10 mouse cellular contexts compared by ENCODE assay signal in the genomic region with DNA sequence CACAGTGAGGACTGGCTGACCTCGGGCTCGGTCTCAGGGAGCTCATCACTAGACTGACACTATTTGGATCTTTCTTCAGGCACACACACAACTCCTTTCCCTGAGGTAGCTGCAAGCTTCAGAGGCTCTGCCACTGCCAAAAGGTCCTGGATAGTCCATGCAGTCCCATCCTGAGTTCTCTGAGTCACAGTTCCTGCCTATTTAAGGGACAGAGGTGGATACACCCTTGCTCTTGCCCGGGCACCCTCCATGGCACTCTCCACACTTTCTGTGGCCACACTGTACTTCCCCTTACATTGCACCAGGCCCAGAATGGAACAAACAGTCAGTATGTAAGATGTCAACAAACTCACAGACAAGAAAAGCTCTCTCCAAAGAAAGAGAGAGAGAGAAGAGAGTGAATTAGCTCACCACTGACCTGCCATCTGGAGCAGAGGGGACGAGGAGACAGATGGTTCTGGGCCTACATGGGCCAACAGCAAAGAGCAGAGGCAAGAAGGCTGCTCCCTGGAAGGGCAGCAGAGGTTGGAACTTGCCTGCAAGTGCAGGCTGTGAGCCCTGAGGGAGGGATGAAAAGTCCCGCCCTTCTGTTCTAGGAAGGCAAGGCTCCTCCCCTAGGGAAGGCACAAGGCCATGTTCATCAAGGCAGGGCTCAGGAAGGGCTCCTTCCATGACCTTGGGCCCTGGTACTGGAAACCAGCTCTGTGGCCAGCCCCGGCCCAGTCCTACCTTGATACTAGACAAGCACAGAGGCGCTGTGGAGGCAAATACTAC. TPM values are rescaled to one million over a fixed set of nuclear protein-coding genes. Genes with fewer than 3 reads are reported as not detected.
DNase-seq lines count a peak whose midpoint lies in the region; ATAC-seq and TF ChIP-seq lines count a peak whose summit lies in the region.
"Had no signal": no experiment of that assay in that cellular context is flagged by ENCODE, and none has a peak within 500 bp of the region (broad histone marks: within the 10 kb centered on the region; RNA-seq: fewer than 3 reads in every experiment).

No protein-coding gene starts in this region.

- ATAC-seq in forebrain, embryonic 12.5 days (ENCODE audit: low FRiP score) = no peak
- no peak for ATAC-seq in forebrain, postnatal 0 days
- ATAC-seq in midbrain, postnatal 0 days (ENCODE audit: low FRiP score) = no peak
- no peak for ATAC-seq in midbrain, embryonic 16.5 days
- peak; percentile 30; the same call in 1 of the 2 replicates for ATAC-seq in stomach, embryonic 14.5 days (ENCODE audit: insufficient number of reproducible peaks, insufficient read depth, low FRiP score, low read depth)

- H3K9me3 ChIP-seq in forebrain, embryonic 12.5 days = no peaks in the 10 kb centered on the region
- H3K9me3 ChIP-seq in forebrain, postnatal 0 days (ENCODE audit: low read length) = no peaks in the 10 kb centered on the region
- H3K9me3 ChIP-seq in midbrain, postnatal 0 days (ENCODE audit: low read length) = no peaks in the 10 kb centered on the region
- no peaks in the 10 kb centered on the region for H3K9me3 ChIP-seq in midbrain, embryonic 16.5 days (replicated peaks; ENCODE audit: control insufficient read depth, low read length, poor library complexity, severe bottlenecking)
- no peaks in the 10 kb centered on the region for H3K9me3 ChIP-seq in stomach, embryonic 14.5 days (ENCODE audit: control insufficient read depth, low read depth, low read length)

- no peak for TF ChIP-seq CTCF in forebrain, postnatal 0 days (IDR thresholded peaks at IDR 0.05; ENCODE audit: low read depth)
- TF ChIP-seq CTCF in midbrain, postnatal 0 days (IDR thresholded peaks at IDR 0.05) = no peak

- H3K4me2 ChIP-seq in forebrain, embryonic 12.5 days = no peak overlapping the region
- no peak overlapping the region for H3K4me2 ChIP-seq in forebrain, postnatal 0 days (ENCODE audit: low read depth)
- no peak overlapping the region for H3K4me2 ChIP-seq in midbrain, postnatal 0 days (ENCODE audit: low read depth, low read length, poor library complexity, severe bottlenecking)
- H3K4me2 ChIP-seq in midbrain, embryonic 16.5 days (ENCODE audit: low read length) = no peak overlapping the region
- H3K4me2 ChIP-seq in stomach, embryonic 14.5 days (replicated peaks; ENCODE audit: low read depth, low read length) = no peak overlapping the region

- H3K4me3 ChIP-seq in forebrain, embryonic 12.5 days (replicated peaks) = no peak overlapping the region
- no peak overlapping the region for H3K4me3 ChIP-seq in forebrain, postnatal 0 days (ENCODE audit: low read depth, low read length)
- no peak overlapping the region for H3K4me3 ChIP-seq in midbrain, postnatal 0 days (ENCODE audit: low read depth, low read length)
- H3K4me3 ChIP-seq in midbrain, embryonic 16.5 days (ENCODE audit: low read depth, low read length) = no peak overlapping the region
- H3K4me3 ChIP-seq in stomach, embryonic 14.5 days (ENCODE audit: low read depth, low read length) = no peak overlapping the region
- H3K4me3 ChIP-seq: myocyte had no signal

- H3K27ac ChIP-seq in forebrain, embryonic 12.5 days = 0 out of 2 replicates have a peak overlapping the region, but pooled peaks have one; percentile 19
- H3K27ac ChIP-seq in forebrain, postnatal 0 days (ENCODE audit: low read depth, low read length) = no peak overlapping the region
- no peak overlapping the region for H3K27ac ChIP-seq in midbrain, postnatal 0 days (ENCODE audit: low read depth, low read length)
- H3K27ac ChIP-seq in midbrain, embryonic 16.5 days (ENCODE audit: low read length) = no peak overlapping the region
- H3K27ac ChIP-seq in stomach, embryonic 14.5 days (ENCODE audit: low read length) = no peak overlapping the region

- peaks cover 75% of the 10 kb centered on the region for H3K36me3 ChIP-seq in forebrain, embryonic 12.5 days (replicated peaks)
- H3K36me3 ChIP-seq in forebrain, postnatal 0 days (ENCODE audit: insufficient read depth) = peaks cover 18% of the 10 kb centered on the region; the same call in 1 of the 2 replicates
- peaks cover 3% of the 10 kb centered on the region for H3K36me3 ChIP-seq in midbrain, postnatal 0 days (ENCODE audit: insufficient read depth, low read length)
- 0 out of 2 replicates have a peak, but pooled peaks cover 2% of the 10 kb centered on the region for H3K36me3 ChIP-seq in midbrain, embryonic 16.5 days (ENCODE audit: control insufficient read depth, insufficient read depth, low read length)
- H3K36me3 ChIP-seq in stomach, embryonic 14.5 days (ENCODE audit: control insufficient read depth, insufficient read depth, low read length) = peaks cover 7% of the 10 kb centered on the region; the same call in 1 of the 2 replicates

- no peaks in the 10 kb centered on the region for H3K27me3 ChIP-seq in forebrain, embryonic 12.5 days
- H3K27me3 ChIP-seq in forebrain, postnatal 0 days (ENCODE audit: insufficient read depth, low read length) = no peaks in the 10 kb centered on the region
- no peaks in the 10 kb centered on the region for H3K27me3 ChIP-seq in midbrain, postnatal 0 days (ENCODE audit: insufficient read depth, low read length)
- no peaks in the 10 kb centered on the region for H3K27me3 ChIP-seq in midbrain, embryonic 16.5 days (ENCODE audit: control insufficient read depth, insufficient read depth, low read depth, low read length)
- H3K27me3 ChIP-seq in stomach, embryonic 14.5 days (ENCODE audit: control insufficient read depth, insufficient read depth, low read length) = no peaks in the 10 kb centered on the region

- WGBS in forebrain, embryonic 12.5 days = 85% methylated on average over 7 of the region's 7 CpGs
- 82% methylated on average over 7 of the region's 7 CpGs for WGBS in forebrain, postnatal 0 days
- WGBS in midbrain, postnatal 0 days = 89% methylated on average over 7 of the region's 7 CpGs
- 96% methylated on average over 7 of the region's 7 CpGs for WGBS in midbrain, embryonic 16.5 days
- 81% methylated on average over 7 of the region's 7 CpGs for WGBS in stomach, embryonic 14.5 days

- H3K9ac ChIP-seq in forebrain, embryonic 12.5 days = no peak overlapping the region
- no peak overlapping the region for H3K9ac ChIP-seq in forebrain, postnatal 0 days
- no peak overlapping the region for H3K9ac ChIP-seq in midbrain, postnatal 0 days (replicated peaks; ENCODE audit: low read length, poor library complexity, severe bottlenecking)
- H3K9ac ChIP-seq in midbrain, embryonic 16.5 days (ENCODE audit: low read depth, low read length) = no peak overlapping the region
- no peak overlapping the region for H3K9ac ChIP-seq in stomach, embryonic 14.5 days (replicated peaks; ENCODE audit: low read depth, low read length)

- DNase-seq in forebrain, postnatal 0 days = no peak
- DNase-seq in midbrain, postnatal 0 days (ENCODE audit: low spot score) = peak; percentile 21
- peak; percentile 89 for DNase-seq in liver
- no peak for DNase-seq in cerebellum, adult 8-10 months
- DNase-seq in right cerebral cortex, postnatal 25 days = no peak
- DNase-seq: cerebellum, postnatal 25 days had no signal

- peaks cover 22% of the 10 kb centered on the region for H3K4me1 ChIP-seq in forebrain, embryonic 12.5 days
- H3K4me1 ChIP-seq in forebrain, postnatal 0 days (ENCODE audit: insufficient read depth) = peaks cover 11% of the 10 kb centered on the region; the same call in 1 of the 2 replicates
- peaks cover 15% of the 10 kb centered on the region for H3K4me1 ChIP-seq in midbrain, postnatal 0 days (ENCODE audit: insufficient read depth, low read length)
- peaks cover 14% of the 10 kb centered on the region for H3K4me1 ChIP-seq in midbrain, embryonic 16.5 days (ENCODE audit: control insufficient read depth, insufficient read depth, low read length)
- peaks cover 11% of the 10 kb centered on the region for H3K4me1 ChIP-seq in stomach, embryonic 14.5 days (ENCODE audit: control insufficient read depth, insufficient read depth, low read length)

RNA-seq across cellular contexts. Expression of gene Fam53b, which starts 37.2 kb away (rescaled TPM):
- polyA plus RNA-seq in forebrain, embryonic 12.5 days (2016; fragmentation: Nextera tagmentation; extraction: Ambion mirVana) = 41.7 and 47.7 TPM in 2 replicates
- total RNA-seq in forebrain, postnatal 0 days (2014; rRNA removed) = 5.6 and 15.4 TPM in 2 replicates
- 5.6 and 5.8 TPM in 2 replicates for polyA plus RNA-seq in forebrain, postnatal 0 days (2015; fragmentation: Nextera tagmentation; extraction: Ambion mirVana)
- 8.0 and 17.3 TPM in 2 replicates for total RNA-seq in midbrain, postnatal 0 days (2014; rRNA removed)
- 7.3 and 9.4 TPM in 2 replicates for polyA plus RNA-seq in midbrain, postnatal 0 days (2015; fragmentation: Nextera tagmentation; extraction: Ambion mirVana)
- 13.2 and 13.6 TPM in 2 replicates for polyA plus RNA-seq in midbrain, embryonic 16.5 days (2015; fragmentation: Nextera tagmentation; extraction: Ambion mirVana)
- polyA plus RNA-seq in stomach, embryonic 14.5 days (2014; fragmentation: Nextera tagmentation; extraction: Ambion mirVana) = 16.4 and 17.2 TPM in 2 replicates

Comparison
In these comparisons a context has a peak if more than half of its experiments do, and no peak if none do; other contexts are left out.
1. DNase-seq: peak in midbrain, postnatal 0 days (single experiment) and liver (single experiment); none in forebrain, postnatal 0 days (single experiment), cerebellum, adult 8-10 months (single experiment) and right cerebral cortex, postnatal 25 days (single experiment).